Mouse (Mus musculus): ENCODE measurements around the gene A730046J19Rik. TPM values are rescaled to one million over a fixed set of nuclear protein-coding genes. Genes with fewer than 3 reads are reported as not detected.

A730046J19Rik gene
- 0.33 TPM for polyA plus RNA-seq (2014; fragmentation: Illumina TruSeq; extraction: RNeasy Lipid Tissue Mini Kit (QIAGEN cat#74804); ENCODE audit: insufficient read depth, low read depth, low replicate concordance)

DNA sequence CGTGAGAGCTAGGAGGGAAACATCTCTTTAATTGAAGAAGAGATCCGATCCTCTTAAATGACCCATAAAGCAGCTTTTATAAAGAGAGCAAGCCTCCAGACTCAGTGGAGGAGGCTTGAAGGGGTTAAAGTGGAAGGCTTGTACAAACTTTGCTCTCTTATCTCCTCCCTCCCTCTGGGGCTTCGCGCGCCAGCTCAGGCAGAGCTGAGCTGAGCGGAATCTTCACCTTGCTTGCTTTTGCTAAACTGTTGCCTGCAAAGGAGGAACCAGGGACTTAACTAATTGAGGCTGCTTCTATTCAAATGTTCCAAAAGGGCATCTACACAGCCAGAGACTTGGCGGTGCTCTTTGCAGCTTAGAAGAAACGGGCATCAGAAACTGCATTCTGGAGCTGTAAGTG lies at the start of gene A730046J19Rik:
Gene A730046J19Rik, plus strand, starts transcription at position 173 of the 400 bp plus-strand sequence.

Other genes with a start within 250 kb of the A730046J19Rik start
- gene Dcx, start 220.4 kb upstream of the A730046J19Rik start, polyA plus RNA-seq (2014; fragmentation: Illumina TruSeq; extraction: RNeasy Lipid Tissue Mini Kit (QIAGEN cat#74804); ENCODE audit: insufficient read depth, low read depth, low replicate concordance) = not detected
- gene Alg13, start 164.1 kb downstream of the A730046J19Rik start, polyA plus RNA-seq (2014; fragmentation: Illumina TruSeq; extraction: RNeasy Lipid Tissue Mini Kit (QIAGEN cat#74804); ENCODE audit: insufficient read depth, low read depth, low replicate concordance) = 3.5 TPM

All from lung, adult 10 weeks (tissue).